Mouse (Mus musculus) adrenal gland, postnatal 14 days (tissue): ENCODE results near the gene Nlrp4f. TPM values are rescaled to one million over a fixed set of nuclear protein-coding genes. Genes with fewer than 3 reads are reported as not detected.

Source experiments
- DNase-seq: peaks from one replicate; pipeline ENCODE4 v3.0.0; 2021; ENCODE audit warnings: mixed read lengths
- long read RNA-seq, 2 experiments: library from polyadenylated mRNA; stranded (forward); transcript quantifications; one replicate each; pipeline ENCODE4 v2.0.0; 2021
- total RNA-seq: library from RNA; stranded (reverse); gene quantifications from 2 replicates; pipeline ENCODE4 v1.2.3, GENCODE M21; 2021

Nlrp4f gene
- not detected in 2 replicates for total RNA-seq
- long read RNA-seq, experiment 1: 0 reads
- long read RNA-seq, experiment 2: 0 reads

DNA sequence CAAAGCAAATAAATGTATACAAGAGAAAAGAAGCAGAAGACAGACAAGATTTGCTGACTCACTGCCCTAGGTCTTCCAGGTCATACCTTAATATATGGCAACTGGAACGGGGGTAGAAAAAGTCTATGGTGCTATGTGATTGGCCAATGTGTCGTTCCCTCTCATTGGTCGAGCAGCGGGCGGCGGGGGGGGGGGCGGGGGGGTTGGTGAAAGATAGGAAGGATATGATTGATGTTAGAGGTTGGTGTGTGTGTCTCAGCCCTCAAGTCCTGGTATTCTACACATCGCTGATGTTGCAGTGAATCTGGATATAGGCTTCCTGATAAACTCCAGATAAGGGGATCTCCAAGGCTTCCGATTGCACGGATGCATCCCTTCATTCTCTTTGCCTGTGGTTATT is at the start of gene Nlrp4f:
Nlrp4f (minus strand) TSS at position 101 of the 400 bp plus-strand sequence.
- DNase-seq: no peak

DNA sequence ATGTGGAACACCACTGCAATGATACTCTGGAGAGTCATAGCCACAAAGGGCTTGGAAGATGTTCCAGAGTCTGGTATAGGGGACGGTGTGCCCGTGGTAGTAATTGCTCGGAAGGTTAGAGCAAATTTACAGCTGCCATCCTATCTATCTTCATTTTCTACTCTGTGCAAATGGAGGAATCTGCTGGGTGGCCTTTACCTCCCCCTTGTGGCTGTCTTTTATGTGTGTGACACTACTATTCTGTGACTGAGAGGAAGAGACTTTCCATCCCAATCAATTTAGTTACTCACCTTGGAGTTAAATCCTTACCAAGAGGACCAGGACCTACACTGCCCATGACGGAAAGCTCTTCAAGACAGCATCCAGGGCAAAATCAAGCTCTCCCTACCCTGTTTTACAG is 37.5 kb upstream of the Nlrp4f start:
- no peak for DNase-seq

DNA sequence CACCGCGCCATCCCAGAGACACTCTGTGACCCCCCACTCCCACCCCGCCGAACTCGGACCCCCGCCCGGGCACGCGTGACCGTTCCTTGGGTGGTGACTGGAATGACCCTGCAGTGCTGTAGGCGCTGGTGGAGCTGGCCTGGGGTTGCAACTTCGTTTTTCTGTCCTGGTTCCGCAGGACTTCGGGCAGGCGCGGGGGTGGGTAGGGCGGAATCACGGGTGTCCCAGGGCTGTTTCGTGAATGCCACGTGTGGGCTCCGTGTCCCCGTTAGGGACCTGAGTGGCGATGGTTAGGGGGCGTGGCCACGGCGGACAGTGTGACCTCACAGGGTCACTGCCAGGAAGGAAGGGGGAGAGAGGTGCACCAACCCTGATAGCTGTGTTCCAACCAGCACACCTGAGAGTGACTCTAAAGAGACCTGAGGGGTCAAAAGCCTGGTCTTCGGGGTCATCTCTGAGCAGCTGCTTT is 36.6 kb upstream of the Nlrp4f start:
- DNase-seq: no peak

DNA sequence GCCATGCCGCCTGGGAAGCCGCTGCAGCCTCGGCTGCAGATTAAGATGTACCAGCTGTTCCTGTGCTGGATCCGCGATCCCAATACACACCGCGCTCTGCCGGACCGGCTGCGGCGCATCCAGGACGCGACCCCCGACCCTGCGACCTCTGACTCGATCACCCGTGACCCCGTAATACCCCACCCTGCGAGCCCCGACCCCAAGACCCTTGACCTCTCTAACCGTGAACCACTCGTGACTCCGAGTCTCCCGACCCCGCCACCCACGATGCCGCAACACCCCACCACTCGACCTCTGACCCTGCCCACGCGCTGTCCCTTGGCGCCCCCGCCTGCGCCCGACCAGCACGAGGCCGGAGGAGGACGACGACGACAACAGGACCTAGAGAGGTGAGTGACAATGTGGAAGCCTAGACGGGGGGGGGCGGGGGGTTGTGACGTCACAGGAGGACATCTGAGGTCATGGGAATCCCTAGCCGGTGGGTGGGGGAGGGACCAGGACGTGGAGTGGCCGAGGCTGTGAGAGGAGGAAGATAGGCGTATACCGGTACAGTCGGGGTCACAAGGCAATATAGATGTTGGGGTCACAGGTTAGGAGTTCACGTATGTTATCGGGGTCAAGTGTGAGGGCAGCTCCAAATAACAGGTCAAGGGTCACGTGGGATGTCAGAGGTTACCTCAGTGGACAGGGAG is 36.0 kb upstream of the Nlrp4f start:
- peak; percentile 30 for DNase-seq

DNA sequence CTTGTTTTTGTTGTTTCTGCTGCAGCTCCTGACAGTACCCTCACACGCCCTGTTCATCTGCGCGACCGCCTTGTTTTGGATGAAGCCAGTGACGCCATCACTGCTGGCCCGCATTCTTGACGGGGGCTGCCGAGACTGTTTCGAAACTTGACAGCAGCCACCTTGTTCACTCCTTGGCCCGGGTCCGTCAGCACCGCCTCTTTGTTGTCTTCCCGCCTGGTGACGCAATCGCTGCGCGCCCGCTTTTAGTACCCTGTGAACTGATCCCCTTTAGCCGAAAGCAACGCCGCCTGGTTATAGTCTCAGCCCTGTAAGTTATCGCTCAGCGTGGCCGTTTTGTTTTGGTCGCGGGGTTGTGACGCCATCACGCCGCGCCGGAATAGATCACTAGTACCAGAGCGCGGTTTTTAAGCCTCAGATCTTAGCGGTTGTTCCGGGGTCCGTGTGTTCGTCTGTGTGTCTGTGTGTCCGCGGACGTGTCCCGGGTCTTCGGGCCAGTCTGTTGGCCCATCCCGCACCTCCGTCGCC is 35.4 kb upstream of the Nlrp4f start:
- DNase-seq: peak; percentile 95

DNA sequence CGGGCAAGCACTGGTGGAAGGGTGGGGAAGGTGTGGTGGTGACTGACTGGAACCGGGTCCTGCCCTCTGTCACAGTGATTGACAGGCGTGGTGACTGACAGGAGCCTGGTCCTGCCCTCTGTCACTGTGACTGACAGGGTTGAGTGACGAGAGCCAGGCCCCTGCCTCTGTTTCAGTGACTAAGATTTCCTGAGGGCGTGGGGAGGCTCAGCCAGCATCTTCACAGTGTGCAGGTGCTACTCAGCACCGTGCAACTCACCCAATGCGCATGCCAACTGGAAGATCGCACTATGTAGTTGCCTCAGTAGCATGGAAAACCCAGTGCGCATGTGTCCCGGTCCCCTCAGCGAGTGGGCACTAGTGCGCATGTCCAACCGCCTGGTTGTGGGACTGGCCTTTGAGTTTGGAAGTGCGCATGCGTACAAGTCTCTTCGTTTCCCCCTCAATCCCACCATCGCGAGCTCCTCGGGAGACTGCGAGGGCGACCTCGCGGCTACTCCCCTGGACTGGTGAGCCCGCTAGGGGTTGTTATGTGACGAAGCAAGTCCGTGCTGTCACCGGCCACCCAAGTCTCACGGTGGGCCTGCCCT is 34.8 kb upstream of the Nlrp4f start:
- peak; percentile 98 for DNase-seq

DNA sequence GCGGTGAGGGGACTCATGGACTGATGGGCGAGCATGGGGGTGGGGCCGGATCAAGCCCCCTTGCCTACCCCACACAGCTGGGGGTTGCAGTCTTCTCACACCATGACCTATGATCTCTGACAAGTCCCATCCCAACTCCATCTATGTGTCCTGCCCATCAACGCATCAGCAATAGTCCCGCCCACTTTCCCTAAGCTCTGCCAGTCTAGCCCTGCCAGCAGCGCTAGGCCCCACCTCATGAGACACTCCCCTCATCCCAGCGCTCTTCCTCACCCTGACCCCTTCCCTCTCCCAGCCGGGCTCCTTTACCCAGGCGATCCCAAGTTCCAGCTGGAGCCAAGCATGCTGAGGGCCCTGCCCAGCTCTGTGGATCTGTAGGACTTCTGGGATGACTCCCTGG is 31.4 kb upstream of the Nlrp4f start:
- no peak for DNase-seq

DNA sequence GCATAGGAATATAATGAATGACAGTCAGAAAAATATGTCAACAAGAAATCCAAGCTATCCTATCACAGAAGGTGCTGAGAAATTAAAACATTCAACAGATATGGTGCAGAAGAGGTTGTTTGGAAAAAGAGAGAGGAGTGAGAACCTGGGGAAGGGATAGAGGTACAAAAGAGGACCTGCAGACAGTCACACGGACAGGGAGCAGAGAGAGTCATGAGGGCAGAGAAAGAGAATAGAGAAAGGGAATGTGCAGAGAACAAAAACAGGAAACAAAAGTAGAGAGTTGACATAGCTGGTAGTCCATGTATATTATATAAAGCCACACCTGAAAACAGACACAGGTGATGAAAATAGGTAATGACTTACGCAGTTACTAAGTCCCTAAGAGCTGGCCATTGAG is 20.9 kb upstream of the Nlrp4f start:
- DNase-seq: no peak

DNA sequence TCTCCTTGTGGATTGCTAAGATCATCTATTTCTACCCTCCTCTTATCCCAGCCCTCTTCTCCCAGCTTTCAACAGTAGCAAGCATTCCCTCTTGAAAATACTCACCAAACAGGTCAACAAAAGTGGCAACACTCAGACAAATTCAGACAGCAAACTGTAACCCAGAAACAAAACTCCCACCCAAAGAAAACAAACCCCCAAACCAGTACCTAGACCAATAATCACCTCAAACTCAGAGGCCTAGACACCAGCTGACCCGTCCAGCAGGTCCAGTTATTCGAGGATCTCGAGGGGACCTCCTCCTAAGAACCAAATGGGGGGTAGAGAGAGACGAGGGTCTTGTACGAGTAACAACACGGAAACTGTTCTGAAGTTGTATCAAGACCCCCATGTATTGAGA is 20.2 kb upstream of the Nlrp4f start:
- DNase-seq: no peak

DNA sequence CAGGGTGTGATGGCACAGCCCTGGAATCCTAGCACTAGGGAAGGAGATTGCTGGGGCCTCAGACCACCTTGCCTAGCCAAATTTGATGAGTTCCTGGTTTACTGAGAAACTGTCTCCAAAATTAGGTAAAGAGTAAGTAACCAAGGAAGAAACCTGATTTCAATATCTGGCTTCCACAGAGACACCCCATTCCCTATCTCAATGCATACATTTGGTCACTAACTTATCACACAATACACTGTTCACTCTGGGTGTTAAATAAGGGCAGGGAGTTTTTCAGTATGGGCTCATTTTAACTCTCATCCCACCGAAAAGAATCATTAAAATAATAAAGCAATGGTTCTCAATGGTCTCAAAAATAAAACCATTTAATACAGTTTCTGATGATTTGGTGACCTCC is 5.1 kb downstream of the Nlrp4f start:
- DNase-seq: no peak

DNA sequence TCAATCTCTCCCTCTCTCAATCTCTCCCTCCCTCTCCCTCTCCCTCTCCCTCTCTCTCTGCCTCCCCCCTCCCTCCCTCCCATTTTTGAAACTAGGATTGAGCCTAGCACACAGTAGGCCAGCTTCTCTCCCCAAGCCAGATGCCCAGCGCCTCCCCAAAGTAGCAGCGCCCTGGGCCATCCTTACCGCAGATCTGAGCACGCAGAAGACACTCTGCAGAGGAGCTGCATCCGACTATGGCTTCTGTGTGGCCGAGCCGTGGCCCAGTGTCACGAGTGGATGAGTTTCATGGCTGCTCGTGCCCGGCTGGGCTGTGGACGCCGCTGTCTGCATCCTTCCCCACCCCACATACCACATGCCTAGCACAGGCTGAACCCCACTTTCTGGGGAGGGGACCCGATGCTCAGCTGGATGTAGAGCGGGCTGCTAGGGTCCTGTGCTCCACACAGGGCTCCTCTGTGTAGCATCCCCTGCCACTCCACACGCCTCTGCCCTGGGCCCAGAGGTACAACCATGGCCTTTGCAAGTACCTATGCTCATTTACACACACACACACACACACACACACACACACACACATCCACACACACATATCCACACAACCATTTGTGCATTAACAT is 29.2 kb downstream of the Nlrp4f start:
- DNase-seq: peak; percentile 3

DNA sequence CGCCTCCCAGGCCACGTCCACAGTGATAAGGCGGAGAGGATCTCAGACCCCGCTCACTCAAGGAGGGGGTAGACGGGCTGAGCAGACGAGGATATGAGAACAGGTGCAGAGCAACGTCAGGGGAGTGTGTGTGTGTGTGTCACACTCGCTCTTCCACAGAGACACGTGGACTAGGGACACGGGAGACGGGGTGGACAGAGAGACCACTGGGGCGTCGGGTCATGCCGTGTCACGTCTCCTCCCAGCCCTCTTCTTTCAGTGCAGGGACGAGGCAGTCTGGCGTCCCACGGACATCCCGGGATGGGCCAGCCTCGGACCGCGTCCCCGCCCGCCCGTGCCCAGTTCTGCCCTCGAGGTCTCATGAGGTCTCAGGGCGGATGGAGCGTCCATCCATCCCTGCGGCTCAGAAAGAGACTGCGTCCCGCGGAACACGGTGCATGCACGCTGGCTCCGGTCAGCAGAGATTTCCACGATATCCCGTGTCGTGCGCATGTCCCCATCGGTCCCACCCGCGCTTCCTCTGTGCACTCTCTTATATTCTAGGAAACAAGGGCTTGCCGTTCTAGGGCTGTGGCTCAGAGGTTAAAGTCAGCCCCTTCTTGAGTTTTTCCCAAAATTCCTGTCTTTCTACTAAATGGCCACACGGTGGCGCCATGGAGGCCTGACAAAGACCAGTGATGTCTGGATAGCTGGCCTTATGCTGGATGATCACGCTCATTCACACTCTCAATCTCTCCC is 29.9 kb downstream of the Nlrp4f start:
- peak; percentile 57 for DNase-seq

DNA sequence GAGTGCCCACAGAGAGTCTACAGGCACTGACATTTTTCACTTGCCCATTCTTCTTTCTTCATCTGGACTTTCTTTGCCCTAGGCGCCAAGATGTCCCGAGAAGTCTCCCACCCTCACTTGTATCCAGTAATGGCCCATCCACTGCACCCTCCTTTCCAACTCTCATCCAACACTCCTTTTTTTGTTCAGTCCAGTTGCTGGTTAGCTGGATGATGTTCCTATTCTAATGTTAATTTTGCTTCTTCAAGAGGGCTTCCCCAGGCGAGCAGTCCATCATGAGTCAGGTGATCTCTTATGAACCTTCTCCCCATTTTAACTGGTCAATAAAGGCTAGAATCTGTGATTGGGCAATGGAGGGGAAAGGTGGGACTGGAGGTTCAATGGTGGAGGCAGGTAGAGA is 31.7 kb downstream of the Nlrp4f start:
- DNase-seq: no peak

DNA sequence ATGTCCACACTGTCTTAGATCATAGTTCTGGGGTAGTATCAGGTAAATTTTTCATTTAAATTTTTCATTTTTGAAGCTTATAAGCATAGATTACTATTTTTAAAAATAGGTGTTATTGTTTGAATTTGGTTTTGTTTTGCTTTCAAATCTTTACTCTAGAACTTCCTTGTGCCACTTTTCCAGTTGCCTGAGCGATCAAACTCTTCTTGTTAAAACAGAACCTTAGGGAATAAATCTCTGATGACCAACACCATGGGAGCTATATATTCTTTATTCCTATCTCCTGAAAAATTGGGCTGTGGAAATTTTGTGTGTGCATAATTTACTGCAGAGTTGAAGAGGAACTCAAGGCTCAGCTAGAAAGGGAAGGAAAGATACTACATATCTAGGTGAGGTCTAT is 55.8 kb downstream of the Nlrp4f start, which contains the start of gene Olfr466:
Olfr466 (plus strand) TSS at position 301 of the 400 bp plus-strand sequence.
- DNase-seq: no peak

DNA sequence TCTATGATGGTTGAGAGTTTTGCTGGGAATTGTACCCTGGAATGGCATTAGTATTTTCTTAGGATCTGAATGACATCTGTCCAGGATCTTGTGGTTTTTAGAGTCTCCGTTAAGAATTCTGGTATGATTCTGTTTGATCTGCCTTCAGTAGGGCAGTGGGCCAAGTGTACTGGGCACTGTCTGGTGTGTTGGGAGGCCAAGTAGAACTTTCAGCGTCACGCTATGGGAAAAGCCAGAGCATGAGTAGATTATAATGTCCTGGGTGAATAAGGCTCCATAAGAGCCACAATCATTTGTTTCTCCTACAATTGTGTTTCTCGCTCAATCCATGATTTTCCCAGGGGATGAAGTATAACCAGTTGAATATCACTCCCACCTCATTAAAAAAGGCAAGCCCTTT is 68.0 kb downstream of the Nlrp4f start, which contains the start of gene Olfr465-ps1:
Olfr465-ps1 (plus strand) TSS at position 301 of the 400 bp plus-strand sequence.
- DNase-seq: no peak

Other genes starting within 250 kb of the Nlrp4f start
- not detected in 2 replicates for gene Spata31d1c, start 172.9 kb downstream of the Nlrp4f start, total RNA-seq
- gene Prss47, start 153.2 kb downstream of the Nlrp4f start, total RNA-seq: not detected in 2 replicates
- gene Mfsd14b, start 93.0 kb downstream of the Nlrp4f start, total RNA-seq: 45.5 and 46.9 TPM in 2 replicates
- gene Olfr465-ps1, start 67.9 kb downstream of the Nlrp4f start, total RNA-seq: not detected in 2 replicates
- not detected in 2 replicates for gene Olfr466, start 55.7 kb downstream of the Nlrp4f start, total RNA-seq
- gene Gm10775, start 53.6 kb upstream of the Nlrp4f start, total RNA-seq: not detected in 2 replicates
- 27.9 and 29.9 TPM in 2 replicates for gene Zfp369, start 72.8 kb upstream of the Nlrp4f start, total RNA-seq